Mouse (Mus musculus): ENCODE data around the gene Mark4. TPM values are rescaled to one million over a fixed set of nuclear protein-coding genes. Genes with fewer than 3 reads are reported as not detected.

The Mark4 gene
- polyA plus RNA-seq, 1 experiment from 2014 or later: 7.9 TPM

- Histone ChIP-seq H3K27me3 (ENCODE audit: insufficient read depth, low read length) (no peaks in the 10 kb centered on the region; the same call in 1 of the 2 replicates), H3K27ac (no peak overlapping the region), H3K9me3 (replicated peaks; ENCODE audit: low read length) (no peaks in the 10 kb centered on the region), H3K4me2 (ENCODE audit: low read length) (no peak overlapping the region), H3K36me3 (ENCODE audit: insufficient read depth, low read length) (no peaks in the 10 kb centered on the region), H3K4me1 (replicated peaks; ENCODE audit: insufficient read depth, low read length) (0 out of 2 replicates have a peak, but pooled peaks cover 4% of the 10 kb centered on the region), H3K4me3 (replicated peaks; ENCODE audit: low read depth, low read length) (no peak overlapping the region), H3K9ac (ENCODE audit: low read depth, low read length) (no peak overlapping the region)
- ATAC-seq (replicated peaks; ENCODE audit: low FRiP score, low read depth) (no peak), DNase-seq (ENCODE audit: low spot score) (no peak)
- no peak for TF ChIP-seq CTCF (IDR thresholded peaks at IDR 0.05; ENCODE audit: low read depth)
- 76% methylated on average over 9 of the region's 9 CpGs for WGBS
Measured at GRCm38 (mm10) chr7:19402535-19403112, 56.0 kb downstream of the Mark4 start.

GRCm38 (mm10) chr7:19400946-19401345 lies 57.7 kb downstream of the Mark4 start:
- ATAC-seq (replicated peaks; ENCODE audit: low FRiP score, low read depth): no peak
- no peak overlapping the region for H3K4me2 ChIP-seq (ENCODE audit: low read length)
- 0 out of 2 replicates have a peak, but pooled peaks cover 4% of the 10 kb centered on the region for H3K4me1 ChIP-seq (replicated peaks; ENCODE audit: insufficient read depth, low read length)
- no peak overlapping the region for H3K27ac ChIP-seq
- no peak for DNase-seq (ENCODE audit: low spot score)
- no peaks in the 10 kb centered on the region for H3K36me3 ChIP-seq (ENCODE audit: insufficient read depth, low read length)
- H3K27me3 ChIP-seq (ENCODE audit: insufficient read depth, low read length): no peaks in the 10 kb centered on the region; the same call in 1 of the 2 replicates
- peak; percentile 42 for TF ChIP-seq CTCF (IDR thresholded peaks at IDR 0.05; ENCODE audit: low read depth)
- no peak overlapping the region for H3K9ac ChIP-seq (ENCODE audit: low read depth, low read length)
- H3K4me3 ChIP-seq (replicated peaks; ENCODE audit: low read depth, low read length): no peak overlapping the region
- 89% methylated on average over 4 of the region's 4 CpGs for WGBS
- no peaks in the 10 kb centered on the region for H3K9me3 ChIP-seq (replicated peaks; ENCODE audit: low read length)

- no peaks in the 10 kb centered on the region for H3K9me3 ChIP-seq (replicated peaks; ENCODE audit: low read length)
- 0 out of 2 replicates have a peak, but pooled peaks cover 7% of the 10 kb centered on the region for H3K36me3 ChIP-seq (ENCODE audit: insufficient read depth, low read length)
- peak overlapping the region; percentile 65 for H3K4me2 ChIP-seq (ENCODE audit: low read length)
- ATAC-seq (replicated peaks; ENCODE audit: low FRiP score, low read depth) (peak; percentile 57; the same call in 1 of the 2 replicates), DNase-seq (ENCODE audit: low spot score) (peak; percentile 60)
- WGBS: 2% methylated on average over 27 of the region's 27 CpGs
- H3K4me3 ChIP-seq (replicated peaks; ENCODE audit: low read depth, low read length): peak overlapping the region; percentile 29
- 0 out of 2 replicates have a peak, but pooled peaks cover 4% of the 10 kb centered on the region for H3K4me1 ChIP-seq (replicated peaks; ENCODE audit: insufficient read depth, low read length)
- H3K27ac ChIP-seq: 0 out of 2 replicates have a peak overlapping the region, but pooled peaks have one; percentile 25
- TF ChIP-seq CTCF (IDR thresholded peaks at IDR 0.05; ENCODE audit: low read depth): no peak
- no peaks in the 10 kb centered on the region; the same call in 1 of the 2 replicates for H3K27me3 ChIP-seq (ENCODE audit: insufficient read depth, low read length)
- peak overlapping the region; percentile 54 for H3K9ac ChIP-seq (ENCODE audit: low read depth, low read length)
Measured at GRCm38 (mm10) chr7:19399496-19400280, 58.9 kb downstream of the Mark4 start.

GRCm38 (mm10) chr7:19394484-19394883 lies 64.1 kb downstream of the Mark4 start:
- WGBS: 83% methylated on average over 8 of the region's 8 CpGs
- no peak for DNase-seq (ENCODE audit: low spot score)
- no peaks in the 10 kb centered on the region for H3K27me3 ChIP-seq (ENCODE audit: insufficient read depth, low read length)
- H3K27ac ChIP-seq: no peak overlapping the region
- no peak for TF ChIP-seq CTCF (IDR thresholded peaks at IDR 0.05; ENCODE audit: low read depth)
- no peak overlapping the region for H3K9ac ChIP-seq (ENCODE audit: low read depth, low read length)
- H3K36me3 ChIP-seq (ENCODE audit: insufficient read depth, low read length): peaks cover 58% of the 10 kb centered on the region
- no peaks in the 10 kb centered on the region for H3K4me1 ChIP-seq (replicated peaks; ENCODE audit: insufficient read depth, low read length)
- ATAC-seq (replicated peaks; ENCODE audit: low FRiP score, low read depth): no peak
- H3K4me3 ChIP-seq (replicated peaks; ENCODE audit: low read depth, low read length): no peak overlapping the region
- H3K9me3 ChIP-seq (replicated peaks; ENCODE audit: low read length): no peaks in the 10 kb centered on the region
- no peak overlapping the region for H3K4me2 ChIP-seq (ENCODE audit: low read length)

- no peak overlapping the region for H3K9ac ChIP-seq (ENCODE audit: low read depth, low read length)
- H3K9me3 ChIP-seq (replicated peaks; ENCODE audit: low read length): no peaks in the 10 kb centered on the region
- H3K27me3 ChIP-seq (ENCODE audit: insufficient read depth, low read length): no peaks in the 10 kb centered on the region
- WGBS: 88% methylated on average over 10 of the region's 10 CpGs
- H3K27ac ChIP-seq: no peak overlapping the region
- TF ChIP-seq CTCF (IDR thresholded peaks at IDR 0.05; ENCODE audit: low read depth): no peak
- H3K36me3 ChIP-seq (ENCODE audit: insufficient read depth, low read length): peaks cover 84% of the 10 kb centered on the region
- DNase-seq (ENCODE audit: low spot score) (no peak), ATAC-seq (replicated peaks; ENCODE audit: low FRiP score, low read depth) (no peak)
- H3K4me2 ChIP-seq (ENCODE audit: low read length): no peak overlapping the region
- H3K4me1 ChIP-seq (replicated peaks; ENCODE audit: insufficient read depth, low read length): no peaks in the 10 kb centered on the region
- no peak overlapping the region for H3K4me3 ChIP-seq (replicated peaks; ENCODE audit: low read depth, low read length)
Measured at GRCm38 (mm10) chr7:19388699-19389413, 69.8 kb downstream of the Mark4 start.

GRCm38 (mm10) chr7:19383708-19384107 lies 74.9 kb downstream of the Mark4 start:
- Histone ChIP-seq H3K4me3 (replicated peaks; ENCODE audit: low read depth, low read length) (no peak overlapping the region), H3K4me1 (replicated peaks; ENCODE audit: insufficient read depth, low read length) (no peaks in the 10 kb centered on the region; the same call in 1 of the 2 replicates), H3K27ac (no peak overlapping the region), H3K36me3 (ENCODE audit: insufficient read depth, low read length) (peaks cover 33% of the 10 kb centered on the region), H3K27me3 (ENCODE audit: insufficient read depth, low read length) (no peaks in the 10 kb centered on the region), H3K9me3 (replicated peaks; ENCODE audit: low read length) (no peaks in the 10 kb centered on the region), H3K9ac (ENCODE audit: low read depth, low read length) (no peak overlapping the region), H3K4me2 (ENCODE audit: low read length) (no peak overlapping the region)
- no peak for TF ChIP-seq CTCF (IDR thresholded peaks at IDR 0.05; ENCODE audit: low read depth)
- WGBS: 88% methylated on average over 9 of the region's 9 CpGs
- DNase-seq (ENCODE audit: low spot score) (no peak), ATAC-seq (replicated peaks; ENCODE audit: low FRiP score, low read depth) (no peak)

Measured in kidney, postnatal 0 days (tissue).